Mouse (Mus musculus) cerebellum, adult 2 months (tissue): ENCODE data around the gene Psme2.

ENCODE experiments used
- CTCF ChIP-seq: fragments of 200-500 bp; IDR thresholded peaks from 2 replicates; pipeline ENCODE4 v1.5.1; 2011; ENCODE audit warnings: low read depth, mild to moderate bottlenecking, control low read depth, low read length, moderate library complexity, borderline replicate concordance; ENCODE audit not compliant: insufficient read depth
- POLR2A ChIP-seq: fragments of 200-500 bp; IDR thresholded peaks from 2 replicates; pipeline ENCODE4 v1.6.1; 2011; ENCODE audit warnings: low read length, control low read depth, borderline replicate concordance; ENCODE audit not compliant: insufficient read depth

GRCm38 (mm10) chr14:55565748-55566147 is 25.2 kb downstream of the Psme2 start:
- TF ChIP-seq CTCF (no peak), POLR2A (no peak)
